Mouse (Mus musculus) cortical plate, adult 2 months (tissue): Measurements from ENCODE around the gene Nfrkb. TPM values are rescaled to one million over a fixed set of nuclear protein-coding genes. Genes with fewer than 3 reads are reported as not detected.

Source experiments
- H3K27ac ChIP-seq: fragments of 200-500 bp; 2 replicates; pipeline ENCODE4 v1.5.1; 2012; ENCODE audit warnings: low read length, control low read depth, inconsistent platforms; ENCODE audit not compliant: insufficient read depth
- H3K4me1 ChIP-seq: fragments of 200-500 bp; 2 replicates; pipeline ENCODE4 v1.6.1; 2011; ENCODE audit warnings: low read length; ENCODE audit not compliant: control insufficient read depth, insufficient read depth
- H3K4me3 ChIP-seq: fragments of 200-500 bp; 2 replicates; pipeline ENCODE4 v1.5.1; 2011; ENCODE audit warnings: mild to moderate bottlenecking, low read length, control low read depth; ENCODE audit not compliant: insufficient read depth
- CTCF ChIP-seq: fragments of 200-500 bp; IDR thresholded peaks from 2 replicates; pipeline ENCODE4 v1.5.1; 2011; ENCODE audit warnings: mild to moderate bottlenecking, control low read depth, low read length; ENCODE audit not compliant: insufficient read depth; ENCODE audit errors: extremely low read depth
- POLR2A ChIP-seq: fragments of 200-500 bp; IDR thresholded peaks from 2 replicates; pipeline ENCODE4 v1.6.1; 2011; ENCODE audit warnings: mild to moderate bottlenecking, low read length, control low read depth; ENCODE audit not compliant: insufficient read depth; ENCODE audit errors: extremely low read depth
- polyA plus RNA-seq: library from polyadenylated mRNA; depleted of rRNA; stranded (reverse); fragments of >200 nt; gene quantifications from 2 replicates; pipeline ENCODE4 v1.2.3, GENCODE M21; 2012

Nfrkb gene
- polyA plus RNA-seq, 1 experiment: 26.9 TPM

GRCm38 (mm10) chr9:31365086-31365485 is 20.9 kb upstream of the Nfrkb start:
- TF ChIP-seq POLR2A: no peak
- TF ChIP-seq CTCF: no peak
- Histone ChIP-seq H3K27ac (no peak overlapping the region), H3K4me3 (no peak overlapping the region), H3K4me1 (no peaks in the 10 kb centered on the region; the same call in 1 of the 2 replicates)

- Histone ChIP-seq H3K4me3 (no peak overlapping the region), H3K27ac (no peak overlapping the region), H3K4me1 (no peaks in the 10 kb centered on the region)
- TF ChIP-seq CTCF (no peak), POLR2A (no peak)
Measured at GRCm38 (mm10) chr9:31371740-31372139, 14.3 kb upstream of the Nfrkb start.

- Histone ChIP-seq H3K4me1 (no peaks in the 10 kb centered on the region), H3K27ac (no peak overlapping the region), H3K4me3 (no peak overlapping the region)
- no peak for TF ChIP-seq CTCF
Measured at GRCm38 (mm10) chr9:31376661-31377060, 9.3 kb upstream of the Nfrkb start.

GRCm38 (mm10) chr9:31384786-31385499 is 1.0 kb upstream of the Nfrkb start:
- Histone ChIP-seq H3K27ac (no peak overlapping the region), H3K4me1 (peaks cover 5% of the 10 kb centered on the region), H3K4me3 (no peak overlapping the region; the same call in 1 of the 2 replicates)
- TF ChIP-seq CTCF (no peak), POLR2A (no peak)

- H3K27ac ChIP-seq: peak overlapping the region; percentile 54; the same call in 1 of the 2 replicates
- peak overlapping the region; percentile 75 for H3K4me3 ChIP-seq
- peaks cover 5% of the 10 kb centered on the region for H3K4me1 ChIP-seq
- TF ChIP-seq CTCF (no peak), POLR2A (no peak)
Measured at GRCm38 (mm10) chr9:31385500-31385869, 507 bp upstream of the Nfrkb start.

GRCm38 (mm10) chr9:31386368-31387180 is 582 bp downstream of the Nfrkb start:
- no peak for TF ChIP-seq POLR2A
- no peak for TF ChIP-seq CTCF
- Histone ChIP-seq H3K4me1 (peaks cover 5% of the 10 kb centered on the region), H3K4me3 (peak overlapping the region; percentile 75), H3K27ac (no peak overlapping the region)

- peak overlapping the region; percentile 75; the same call in 1 of the 2 replicates for H3K4me3 ChIP-seq
- TF ChIP-seq POLR2A: no peak
- TF ChIP-seq CTCF: no peak
- no peak overlapping the region for H3K27ac ChIP-seq
- H3K4me1 ChIP-seq: peaks cover 5% of the 10 kb centered on the region
Measured at GRCm38 (mm10) chr9:31387206-31387605, 1.2 kb downstream of the Nfrkb start.

- no peak for TF ChIP-seq POLR2A
- peak; percentile 73 for TF ChIP-seq CTCF
- H3K27ac ChIP-seq: no peak overlapping the region
- no peak overlapping the region for H3K4me3 ChIP-seq
- no peaks in the 10 kb centered on the region for H3K4me1 ChIP-seq
Measured at GRCm38 (mm10) chr9:31400441-31400840, 14.4 kb downstream of the Nfrkb start.

GRCm38 (mm10) chr9:31404311-31404710 is 18.3 kb downstream of the Nfrkb start:
- Histone ChIP-seq H3K4me1 (no peaks in the 10 kb centered on the region), H3K27ac (no peak overlapping the region), H3K4me3 (no peak overlapping the region)
- no peak for TF ChIP-seq POLR2A
- no peak for TF ChIP-seq CTCF

- no peak overlapping the region for H3K27ac ChIP-seq
- no peaks in the 10 kb centered on the region for H3K4me1 ChIP-seq
- H3K4me3 ChIP-seq: no peak overlapping the region
- TF ChIP-seq POLR2A (no peak), CTCF (peak; percentile 45)
Measured at GRCm38 (mm10) chr9:31405217-31405616, 19.2 kb downstream of the Nfrkb start.
